Mouse (Mus musculus): Measurements from ENCODE around the gene Csf3r.

- TF ChIP-seq POLR2A (IDR thresholded peaks at IDR 0.05; ENCODE audit: borderline replicate concordance, insufficient read depth, low read length) (no peak), CTCF (IDR thresholded peaks at IDR 0.05; ENCODE audit: borderline replicate concordance, insufficient read depth, low read depth, low read length) (no peak)
These were observed 41.1 kb upstream of the Csf3r start for GRCm38 (mm10) chr4:125983279-125983678.

Measured in cerebellum, adult 2 months (tissue).